Mouse (Mus musculus): ENCODE results near the gene Ubb. TPM values are rescaled to one million over a fixed set of nuclear protein-coding genes. Genes with fewer than 3 reads are reported as not detected.

Gene Ubb
- polyA plus RNA-seq, 1 experiment from 2014 or later = 3,283 TPM

GRCm38 (mm10) chr11:62583031-62583430 lies 32.1 kb downstream of the Ubb start:
- Histone ChIP-seq H3K27ac (ENCODE audit: low read depth, low read length) (no peak overlapping the region), H3K4me3 (ENCODE audit: low read depth, low read length) (no peak overlapping the region), H3K9ac (ENCODE audit: low read length) (no peak overlapping the region), H3K27me3 (ENCODE audit: control insufficient read depth, insufficient read depth, low read length) (no peaks in the 10 kb centered on the region), H3K9me3 (ENCODE audit: control insufficient read depth, low read length) (no peaks in the 10 kb centered on the region), H3K36me3 (ENCODE audit: control insufficient read depth, insufficient read depth, low read length) (no peaks in the 10 kb centered on the region), H3K4me1 (replicated peaks; ENCODE audit: control insufficient read depth, insufficient read depth, low read length) (no peaks in the 10 kb centered on the region), H3K4me2 (ENCODE audit: low read depth, low read length, severe bottlenecking) (no peak overlapping the region)
- WGBS = 67% methylated on average over 6 of the region's 6 CpGs
- ATAC-seq (replicated peaks; ENCODE audit: low FRiP score) (no peak), DNase-seq (ENCODE audit: low spot score) (no peak)

- Histone ChIP-seq H3K9ac (ENCODE audit: low read length) (no peak overlapping the region), H3K4me2 (ENCODE audit: low read depth, low read length, severe bottlenecking) (no peak overlapping the region), H3K9me3 (ENCODE audit: control insufficient read depth, low read length) (no peaks in the 10 kb centered on the region), H3K27me3 (ENCODE audit: control insufficient read depth, insufficient read depth, low read length) (no peaks in the 10 kb centered on the region), H3K4me3 (ENCODE audit: low read depth, low read length) (no peak overlapping the region), H3K4me1 (replicated peaks; ENCODE audit: control insufficient read depth, insufficient read depth, low read length) (no peaks in the 10 kb centered on the region), H3K27ac (ENCODE audit: low read depth, low read length) (no peak overlapping the region), H3K36me3 (ENCODE audit: control insufficient read depth, insufficient read depth, low read length) (no peaks in the 10 kb centered on the region)
- DNase-seq (ENCODE audit: low spot score) (no peak), ATAC-seq (replicated peaks; ENCODE audit: low FRiP score) (no peak)
- WGBS = 88% methylated on average over 9 of the region's 9 CpGs
These were observed 33.8 kb downstream of the Ubb start for GRCm38 (mm10) chr11:62584671-62585206.

DNA sequence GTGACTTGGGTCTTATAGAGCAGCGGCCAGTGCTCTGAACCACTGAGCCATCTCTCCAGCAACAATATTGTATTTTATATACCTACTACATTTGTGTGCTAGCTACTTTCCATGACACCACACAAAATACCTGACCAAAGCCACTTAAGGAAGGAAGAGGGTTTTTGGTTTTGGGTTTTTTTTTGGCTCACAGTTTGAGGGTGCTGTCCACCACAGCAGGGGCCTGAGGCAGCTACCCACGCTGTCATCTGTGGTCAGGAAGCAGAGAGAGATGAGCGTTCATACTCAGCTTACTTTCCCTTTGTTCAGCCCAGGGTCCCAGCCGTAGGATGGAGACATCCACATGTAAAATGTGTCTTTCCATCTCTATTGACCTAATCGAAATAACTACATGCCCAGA lies 36.1 kb downstream of the Ubb start:
- H3K27me3 ChIP-seq (ENCODE audit: control insufficient read depth, insufficient read depth, low read length) = no peaks in the 10 kb centered on the region
- DNase-seq (ENCODE audit: low spot score) = no peak
- 88% methylated on average over 5 of the region's 5 CpGs for WGBS
- 0 out of 2 replicates have a peak overlapping the region, but pooled peaks have one; percentile 12 for H3K27ac ChIP-seq (ENCODE audit: low read depth, low read length)
- H3K4me3 ChIP-seq (ENCODE audit: low read depth, low read length) = no peak overlapping the region
- H3K9me3 ChIP-seq (ENCODE audit: control insufficient read depth, low read length) = no peaks in the 10 kb centered on the region
- H3K4me1 ChIP-seq (replicated peaks; ENCODE audit: control insufficient read depth, insufficient read depth, low read length) = no peaks in the 10 kb centered on the region
- H3K36me3 ChIP-seq (ENCODE audit: control insufficient read depth, insufficient read depth, low read length) = no peaks in the 10 kb centered on the region
- H3K4me2 ChIP-seq (ENCODE audit: low read depth, low read length, severe bottlenecking) = no peak overlapping the region
- H3K9ac ChIP-seq (ENCODE audit: low read length) = no peak overlapping the region
- no peak for ATAC-seq (replicated peaks; ENCODE audit: low FRiP score)

DNA sequence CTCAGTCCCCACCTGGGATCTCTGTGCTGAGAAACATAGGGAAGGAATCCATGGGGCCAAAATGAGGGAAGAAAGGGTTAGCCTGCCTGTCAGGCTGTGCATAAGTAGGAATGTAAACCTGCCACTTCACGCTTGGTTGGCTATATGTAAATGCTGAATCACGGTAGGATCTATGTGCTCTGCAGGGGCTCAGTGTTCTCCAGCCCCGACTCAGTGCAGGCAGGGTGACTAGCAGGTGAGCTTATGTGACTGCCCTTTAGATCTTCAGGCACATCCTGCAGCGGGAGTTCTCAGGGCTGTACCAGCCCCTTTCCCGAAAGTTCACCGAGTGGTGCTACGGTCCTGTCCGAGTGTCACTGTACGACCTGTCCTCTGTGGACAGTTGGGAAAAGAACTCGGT lies 38.4 kb downstream of the Ubb start:
- Histone ChIP-seq H3K9me3 (ENCODE audit: control insufficient read depth, low read length) (no peaks in the 10 kb centered on the region), H3K9ac (ENCODE audit: low read length) (no peak overlapping the region), H3K36me3 (ENCODE audit: control insufficient read depth, insufficient read depth, low read length) (no peaks in the 10 kb centered on the region), H3K27ac (ENCODE audit: low read depth, low read length) (no peak overlapping the region), H3K27me3 (ENCODE audit: control insufficient read depth, insufficient read depth, low read length) (no peaks in the 10 kb centered on the region), H3K4me1 (replicated peaks; ENCODE audit: control insufficient read depth, insufficient read depth, low read length) (no peaks in the 10 kb centered on the region), H3K4me2 (ENCODE audit: low read depth, low read length, severe bottlenecking) (no peak overlapping the region), H3K4me3 (ENCODE audit: low read depth, low read length) (no peak overlapping the region)
- WGBS = 81% methylated on average over 10 of the region's 10 CpGs
- DNase-seq (ENCODE audit: low spot score) = no peak
- no peak for ATAC-seq (replicated peaks; ENCODE audit: low FRiP score)

GRCm38 (mm10) chr11:62591026-62591425 lies 40.1 kb downstream of the Ubb start:
- H3K4me3 ChIP-seq (ENCODE audit: low read depth, low read length) = no peak overlapping the region
- no peak overlapping the region for H3K4me2 ChIP-seq (ENCODE audit: low read depth, low read length, severe bottlenecking)
- 81% methylated on average over 2 of the region's 2 CpGs for WGBS
- H3K27me3 ChIP-seq (ENCODE audit: control insufficient read depth, insufficient read depth, low read length) = no peaks in the 10 kb centered on the region
- H3K9me3 ChIP-seq (ENCODE audit: control insufficient read depth, low read length) = no peaks in the 10 kb centered on the region
- no peak overlapping the region for H3K9ac ChIP-seq (ENCODE audit: low read length)
- H3K4me1 ChIP-seq (replicated peaks; ENCODE audit: control insufficient read depth, insufficient read depth, low read length) = no peaks in the 10 kb centered on the region
- DNase-seq (ENCODE audit: low spot score) (no peak), ATAC-seq (replicated peaks; ENCODE audit: low FRiP score) (no peak)
- H3K36me3 ChIP-seq (ENCODE audit: control insufficient read depth, insufficient read depth, low read length) = no peaks in the 10 kb centered on the region
- no peak overlapping the region for H3K27ac ChIP-seq (ENCODE audit: low read depth, low read length)

- Histone ChIP-seq H3K27ac (ENCODE audit: low read depth, low read length) (no peak overlapping the region), H3K9me3 (ENCODE audit: control insufficient read depth, low read length) (no peaks in the 10 kb centered on the region), H3K27me3 (ENCODE audit: control insufficient read depth, insufficient read depth, low read length) (no peaks in the 10 kb centered on the region), H3K4me1 (replicated peaks; ENCODE audit: control insufficient read depth, insufficient read depth, low read length) (no peaks in the 10 kb centered on the region), H3K9ac (ENCODE audit: low read length) (no peak overlapping the region), H3K4me2 (ENCODE audit: low read depth, low read length, severe bottlenecking) (no peak overlapping the region), H3K36me3 (ENCODE audit: control insufficient read depth, insufficient read depth, low read length) (no peaks in the 10 kb centered on the region), H3K4me3 (ENCODE audit: low read depth, low read length) (no peak overlapping the region)
- WGBS = 78% methylated on average over 8 of the region's 8 CpGs
- DNase-seq (ENCODE audit: low spot score) (no peak), ATAC-seq (replicated peaks; ENCODE audit: low FRiP score) (no peak)
These were observed 41.1 kb downstream of the Ubb start for GRCm38 (mm10) chr11:62591904-62592575.

DNA sequence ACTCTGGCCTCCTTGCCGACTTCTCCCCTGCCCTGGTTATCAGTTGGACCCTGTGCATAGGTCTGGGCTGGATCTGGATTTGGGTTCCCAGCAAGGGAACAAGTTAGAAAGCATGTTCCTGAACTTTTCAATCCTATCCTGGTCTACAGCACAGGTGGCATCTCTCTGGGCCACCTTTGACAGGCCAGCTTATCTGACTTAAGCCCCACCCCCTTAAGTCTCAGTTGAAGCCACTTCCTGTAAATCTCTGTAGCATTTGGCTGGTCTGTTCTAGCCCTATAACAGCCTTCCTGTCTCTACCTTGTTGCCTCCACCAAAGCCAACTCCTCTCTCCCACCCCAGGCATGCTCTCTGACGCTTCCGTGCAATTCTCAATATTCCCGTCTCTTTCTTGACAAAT lies 47.6 kb downstream of the Ubb start:
- Histone ChIP-seq H3K27me3 (ENCODE audit: control insufficient read depth, insufficient read depth, low read length) (no peaks in the 10 kb centered on the region), H3K9ac (ENCODE audit: low read length) (no peak overlapping the region), H3K27ac (ENCODE audit: low read depth, low read length) (no peak overlapping the region), H3K4me2 (ENCODE audit: low read depth, low read length, severe bottlenecking) (no peak overlapping the region), H3K36me3 (ENCODE audit: control insufficient read depth, insufficient read depth, low read length) (no peaks in the 10 kb centered on the region), H3K9me3 (ENCODE audit: control insufficient read depth, low read length) (no peaks in the 10 kb centered on the region), H3K4me1 (replicated peaks; ENCODE audit: control insufficient read depth, insufficient read depth, low read length) (0 out of 2 replicates have a peak, but pooled peaks cover 1% of the 10 kb centered on the region), H3K4me3 (ENCODE audit: low read depth, low read length) (no peak overlapping the region)
- ATAC-seq (replicated peaks; ENCODE audit: low FRiP score) (no peak), DNase-seq (ENCODE audit: low spot score) (no peak)
- WGBS = 86% methylated on average over 4 of the region's 4 CpGs

GRCm38 (mm10) chr11:62601732-62602618 lies 51.0 kb downstream of the Ubb start:
- H3K9me3 ChIP-seq (ENCODE audit: control insufficient read depth, low read length) = no peaks in the 10 kb centered on the region
- peaks cover 18% of the 10 kb centered on the region for H3K4me1 ChIP-seq (replicated peaks; ENCODE audit: control insufficient read depth, insufficient read depth, low read length)
- no peaks in the 10 kb centered on the region for H3K27me3 ChIP-seq (ENCODE audit: control insufficient read depth, insufficient read depth, low read length)
- DNase-seq (ENCODE audit: low spot score) = no peak
- peak overlapping the region; percentile 53 for H3K4me2 ChIP-seq (ENCODE audit: low read depth, low read length, severe bottlenecking)
- H3K27ac ChIP-seq (ENCODE audit: low read depth, low read length) = peak overlapping the region; percentile 73
- peaks cover 13% of the 10 kb centered on the region for H3K36me3 ChIP-seq (ENCODE audit: control insufficient read depth, insufficient read depth, low read length)
- WGBS = 12% methylated on average over 17 of the region's 17 CpGs
- peak overlapping the region; percentile 70 for H3K9ac ChIP-seq (ENCODE audit: low read length)
- peak overlapping the region; percentile 97 for H3K4me3 ChIP-seq (ENCODE audit: low read depth, low read length)
- peak; percentile 3; the same call in 1 of the 2 replicates for ATAC-seq (replicated peaks; ENCODE audit: low FRiP score)

All from forebrain, embryonic 11.5 days (tissue).